Mouse (Mus musculus): ENCODE measurements around the gene Ppp1r12b. TPM values are rescaled to one million over a fixed set of nuclear protein-coding genes. Genes with fewer than 3 reads are reported as not detected.

Ppp1r12b gene
- polyA plus RNA-seq, 1 experiment, result 22.2 TPM

- TF ChIP-seq CTCF (IDR thresholded peaks at IDR 0.05; ENCODE audit: borderline replicate concordance, insufficient read depth, low read depth, low read length), result no peak
- H3K4me1 ChIP-seq (ENCODE audit: control insufficient read depth, insufficient read depth, low read length), result no peaks in the 10 kb centered on the region
- no peak overlapping the region for H3K27ac ChIP-seq (ENCODE audit: insufficient read depth, low read length)
- no peaks in the 10 kb centered on the region for H3K27me3 ChIP-seq (ENCODE audit: control insufficient read depth, insufficient read depth, low read length)
- WGBS, result 31% methylated on average over 6 of the region's 6 CpGs
- no peak for DNase-seq
- no peak overlapping the region for H3K4me3 ChIP-seq (replicated peaks; ENCODE audit: insufficient read depth, low read depth, low read length)
Observed at GRCm38 (mm10) chr1:134865552-134865951, 90.2 kb downstream of the Ppp1r12b start.

DNA sequence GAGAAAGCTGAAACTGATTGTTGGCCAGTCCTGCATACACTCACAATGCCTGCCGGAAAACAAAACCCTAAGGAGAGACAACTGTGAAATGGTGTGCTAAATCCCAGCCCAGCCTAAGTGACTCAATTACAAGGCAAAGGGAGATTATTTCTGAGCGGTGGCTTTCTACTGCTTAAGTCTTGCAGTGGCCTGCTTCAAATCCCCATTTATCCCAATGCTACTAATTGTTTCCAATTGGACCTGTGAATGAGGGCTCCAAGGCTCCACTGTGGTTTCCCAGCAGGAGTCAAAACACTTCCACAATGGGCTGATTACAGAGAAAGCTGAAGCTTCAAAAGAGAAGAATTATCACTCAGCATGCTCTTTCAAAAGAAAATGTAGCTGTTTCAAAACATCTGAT lies 95.2 kb downstream of the Ppp1r12b start:
- WGBS, result 43% methylated on average over 2 of the region's 2 CpGs
- Histone ChIP-seq H3K4me3 (replicated peaks; ENCODE audit: insufficient read depth, low read depth, low read length) (no peak overlapping the region), H3K27ac (ENCODE audit: insufficient read depth, low read length) (no peak overlapping the region), H3K27me3 (ENCODE audit: control insufficient read depth, insufficient read depth, low read length) (no peaks in the 10 kb centered on the region), H3K4me1 (ENCODE audit: control insufficient read depth, insufficient read depth, low read length) (peaks cover 6% of the 10 kb centered on the region; the same call in 1 of the 2 replicates)
- DNase-seq, result no peak
- TF ChIP-seq POLR2A (IDR thresholded peaks at IDR 0.05; ENCODE audit: borderline replicate concordance, insufficient read depth, low read length) (no peak), CTCF (IDR thresholded peaks at IDR 0.05; ENCODE audit: borderline replicate concordance, insufficient read depth, low read depth, low read length) (no peak)

DNA sequence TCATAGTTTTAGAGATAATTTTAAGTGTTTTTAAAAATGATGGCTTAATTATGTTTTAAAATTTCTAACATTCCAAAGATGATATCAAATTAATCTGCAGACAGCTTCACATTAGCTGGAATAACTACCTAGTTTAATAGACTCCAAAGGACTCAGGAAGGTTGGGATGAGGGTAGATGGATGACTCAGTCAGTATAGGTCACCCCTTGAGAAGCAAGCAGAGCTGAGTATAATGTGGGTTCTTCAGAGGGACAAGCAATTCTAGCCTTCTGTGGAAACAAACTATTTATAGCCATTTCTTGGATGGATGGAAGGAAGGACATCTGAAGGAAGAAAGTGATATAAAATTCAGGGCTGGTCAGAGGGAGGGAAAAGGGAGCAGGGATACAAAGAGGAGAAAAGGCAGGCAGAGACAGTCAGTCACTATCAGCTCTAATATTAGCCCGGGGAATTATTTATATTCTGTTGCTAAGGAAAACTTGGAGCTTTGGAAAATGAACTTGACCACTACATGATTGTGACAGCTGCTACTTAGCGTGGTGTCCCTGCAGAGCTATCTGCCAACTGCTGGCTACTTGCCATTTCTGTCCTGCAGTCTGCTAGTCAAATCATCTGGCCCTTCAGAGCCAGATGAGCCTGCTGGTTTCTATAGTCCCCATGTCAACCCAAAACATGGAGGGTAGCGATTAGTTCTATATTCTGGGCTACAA lies 97.2 kb downstream of the Ppp1r12b start:
- Histone ChIP-seq H3K4me1 (ENCODE audit: control insufficient read depth, insufficient read depth, low read length) (peaks cover 6% of the 10 kb centered on the region; the same call in 1 of the 2 replicates), H3K27me3 (ENCODE audit: control insufficient read depth, insufficient read depth, low read length) (no peaks in the 10 kb centered on the region), H3K27ac (ENCODE audit: insufficient read depth, low read length) (no peak overlapping the region), H3K4me3 (replicated peaks; ENCODE audit: insufficient read depth, low read depth, low read length) (no peak overlapping the region)
- peak; percentile 50 to 73 for DNase-seq
- WGBS, result 18% methylated on average over 3 of the region's 3 CpGs
- TF ChIP-seq CTCF (IDR thresholded peaks at IDR 0.05; ENCODE audit: borderline replicate concordance, insufficient read depth, low read depth, low read length) (no peak), POLR2A (IDR thresholded peaks at IDR 0.05; ENCODE audit: borderline replicate concordance, insufficient read depth, low read length) (no peak)

DNA sequence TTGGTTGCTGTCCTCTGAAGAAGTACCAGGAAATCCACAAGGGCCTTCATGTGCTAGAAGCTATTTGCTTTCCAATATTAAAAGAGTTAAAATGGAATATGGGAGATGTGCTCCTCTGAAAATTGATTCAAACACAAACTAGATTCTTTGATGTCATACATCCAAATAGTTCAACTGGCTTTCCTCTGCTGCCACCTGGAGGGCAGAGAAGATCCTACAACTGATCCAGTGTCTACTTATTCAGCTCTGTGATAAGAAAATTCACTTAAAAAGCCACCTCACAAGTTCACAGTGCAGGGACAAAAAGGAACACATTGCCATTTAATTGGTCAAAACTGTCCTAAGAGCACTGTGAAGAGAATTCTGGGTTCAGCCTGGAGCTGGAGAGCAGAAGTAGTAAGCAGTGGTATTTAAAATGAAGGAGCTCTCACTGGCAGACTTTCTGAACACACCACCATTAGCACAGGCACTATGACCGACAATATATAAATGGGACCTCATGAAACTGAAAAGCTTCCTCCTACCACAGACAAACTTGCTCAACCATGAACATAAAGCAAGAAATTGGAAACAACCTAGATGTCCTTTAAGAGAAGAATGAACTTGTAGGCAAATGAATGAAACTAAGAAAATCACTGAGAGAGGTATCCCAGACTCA lies 101.3 kb downstream of the Ppp1r12b start:
- Histone ChIP-seq H3K4me1 (ENCODE audit: control insufficient read depth, insufficient read depth, low read length) (peaks cover 31% of the 10 kb centered on the region), H3K27ac (ENCODE audit: insufficient read depth, low read length) (no peak overlapping the region), H3K4me3 (replicated peaks; ENCODE audit: insufficient read depth, low read depth, low read length) (no peak overlapping the region), H3K27me3 (ENCODE audit: control insufficient read depth, insufficient read depth, low read length) (no peaks in the 10 kb centered on the region)
- 82% methylated on average over 1 of the region's 1 CpGs for WGBS
- DNase-seq, result peak; percentile 76 to 89
- TF ChIP-seq CTCF (IDR thresholded peaks at IDR 0.05; ENCODE audit: borderline replicate concordance, insufficient read depth, low read depth, low read length), result peak; percentile 23; the same call in 1 of the 2 replicates
- TF ChIP-seq POLR2A (IDR thresholded peaks at IDR 0.05; ENCODE audit: borderline replicate concordance, insufficient read depth, low read length), result no peak

GRCm38 (mm10) chr1:134852797-134853196 lies 102.9 kb downstream of the Ppp1r12b start:
- no peak overlapping the region for H3K27ac ChIP-seq (ENCODE audit: insufficient read depth, low read length)
- no peaks in the 10 kb centered on the region for H3K27me3 ChIP-seq (ENCODE audit: control insufficient read depth, insufficient read depth, low read length)
- 76% methylated on average over 3 of the region's 3 CpGs for WGBS
- no peak overlapping the region for H3K4me3 ChIP-seq (replicated peaks; ENCODE audit: insufficient read depth, low read depth, low read length)
- TF ChIP-seq POLR2A (IDR thresholded peaks at IDR 0.05; ENCODE audit: borderline replicate concordance, insufficient read depth, low read length) (no peak), CTCF (IDR thresholded peaks at IDR 0.05; ENCODE audit: borderline replicate concordance, insufficient read depth, low read depth, low read length) (no peak)
- peaks cover 32% of the 10 kb centered on the region for H3K4me1 ChIP-seq (ENCODE audit: control insufficient read depth, insufficient read depth, low read length)
- DNase-seq, result no peak

DNA sequence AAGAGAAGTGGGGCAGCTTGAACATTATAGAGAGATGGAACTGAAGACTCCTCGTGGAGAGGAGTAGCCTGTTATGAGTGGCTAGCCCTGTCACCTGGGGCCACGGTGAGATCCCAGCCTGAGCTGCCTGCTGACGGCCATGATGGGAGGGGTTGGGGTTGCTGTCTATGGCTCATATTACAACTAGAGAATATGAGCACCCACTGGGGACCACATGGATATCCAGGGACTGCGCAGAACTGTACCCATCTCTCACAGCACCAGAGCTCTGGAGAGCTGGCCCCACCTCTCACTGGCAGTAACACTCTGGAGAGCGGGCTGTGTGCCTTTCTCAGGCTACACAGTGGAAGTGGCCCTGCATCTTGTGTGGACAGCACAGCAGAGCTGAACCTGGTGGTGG lies 104.5 kb downstream of the Ppp1r12b start:
- 54% methylated on average over 5 of the region's 5 CpGs for WGBS
- H3K4me3 ChIP-seq (replicated peaks; ENCODE audit: insufficient read depth, low read depth, low read length), result no peak overlapping the region

DNA sequence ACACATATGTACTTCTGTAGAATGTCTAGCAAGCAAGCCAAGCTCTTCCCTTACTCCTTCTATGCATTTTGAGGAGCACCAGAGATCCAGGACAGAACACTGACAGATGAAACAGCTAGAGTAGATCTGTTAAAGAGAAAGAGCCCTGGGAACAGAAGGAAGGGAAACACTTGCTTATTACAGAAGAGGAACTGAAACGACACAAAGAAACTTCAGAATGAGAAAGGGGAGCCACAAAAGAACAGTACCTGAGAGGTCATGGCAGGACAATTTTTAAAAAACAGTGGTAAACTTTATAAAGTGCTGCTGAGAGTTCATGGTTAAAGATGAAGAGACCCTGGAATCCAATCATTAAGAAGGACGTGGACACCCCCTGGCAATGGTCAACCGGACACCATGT lies 105.4 kb downstream of the Ppp1r12b start:
- TF ChIP-seq CTCF (IDR thresholded peaks at IDR 0.05; ENCODE audit: borderline replicate concordance, insufficient read depth, low read depth, low read length) (no peak), POLR2A (IDR thresholded peaks at IDR 0.05; ENCODE audit: borderline replicate concordance, insufficient read depth, low read length) (no peak)
- Histone ChIP-seq H3K4me1 (ENCODE audit: control insufficient read depth, insufficient read depth, low read length) (peaks cover 53% of the 10 kb centered on the region), H3K4me3 (replicated peaks; ENCODE audit: insufficient read depth, low read depth, low read length) (no peak overlapping the region), H3K27me3 (ENCODE audit: control insufficient read depth, insufficient read depth, low read length) (no peaks in the 10 kb centered on the region), H3K27ac (ENCODE audit: insufficient read depth, low read length) (peak overlapping the region; percentile 58; the same call in 1 of the 2 replicates)
- no peak for DNase-seq
- WGBS, result 29% methylated on average over 3 of the region's 3 CpGs

More for the DNA sequence above, 104.5 kb downstream of the Ppp1r12b start:
- Histone ChIP-seq H3K4me1 (ENCODE audit: control insufficient read depth, insufficient read depth, low read length) (peaks cover 47% of the 10 kb centered on the region), H3K27ac (ENCODE audit: insufficient read depth, low read length) (peak overlapping the region; percentile 58), H3K27me3 (ENCODE audit: control insufficient read depth, insufficient read depth, low read length) (no peaks in the 10 kb centered on the region)
- TF ChIP-seq POLR2A (IDR thresholded peaks at IDR 0.05; ENCODE audit: borderline replicate concordance, insufficient read depth, low read length), result no peak
- no peak for TF ChIP-seq CTCF (IDR thresholded peaks at IDR 0.05; ENCODE audit: borderline replicate concordance, insufficient read depth, low read depth, low read length)
- no peak for DNase-seq

GRCm38 (mm10) chr1:134847851-134848250 lies 107.9 kb downstream of the Ppp1r12b start:
- H3K4me1 ChIP-seq (ENCODE audit: control insufficient read depth, insufficient read depth, low read length), result peaks cover 62% of the 10 kb centered on the region
- H3K27ac ChIP-seq (ENCODE audit: insufficient read depth, low read length), result peak overlapping the region; percentile 92

More at GRCm38 (mm10) chr1:134847851-134848250, 107.9 kb downstream of the Ppp1r12b start:
- DNase-seq, result peak; percentile 84 to 98
- TF ChIP-seq POLR2A (IDR thresholded peaks at IDR 0.05; ENCODE audit: borderline replicate concordance, insufficient read depth, low read length) (peak; percentile 10; the same call in 1 of the 2 replicates), CTCF (IDR thresholded peaks at IDR 0.05; ENCODE audit: borderline replicate concordance, insufficient read depth, low read depth, low read length) (no peak)
- no peaks in the 10 kb centered on the region for H3K27me3 ChIP-seq (ENCODE audit: control insufficient read depth, insufficient read depth, low read length)
- 6% methylated on average over 9 of the region's 9 CpGs for WGBS
- no peak overlapping the region for H3K4me3 ChIP-seq (replicated peaks; ENCODE audit: insufficient read depth, low read depth, low read length)
